Mouse (Mus musculus): Measurements from ENCODE around the gene Ifngr1.

Gene Ifngr1

DNA sequence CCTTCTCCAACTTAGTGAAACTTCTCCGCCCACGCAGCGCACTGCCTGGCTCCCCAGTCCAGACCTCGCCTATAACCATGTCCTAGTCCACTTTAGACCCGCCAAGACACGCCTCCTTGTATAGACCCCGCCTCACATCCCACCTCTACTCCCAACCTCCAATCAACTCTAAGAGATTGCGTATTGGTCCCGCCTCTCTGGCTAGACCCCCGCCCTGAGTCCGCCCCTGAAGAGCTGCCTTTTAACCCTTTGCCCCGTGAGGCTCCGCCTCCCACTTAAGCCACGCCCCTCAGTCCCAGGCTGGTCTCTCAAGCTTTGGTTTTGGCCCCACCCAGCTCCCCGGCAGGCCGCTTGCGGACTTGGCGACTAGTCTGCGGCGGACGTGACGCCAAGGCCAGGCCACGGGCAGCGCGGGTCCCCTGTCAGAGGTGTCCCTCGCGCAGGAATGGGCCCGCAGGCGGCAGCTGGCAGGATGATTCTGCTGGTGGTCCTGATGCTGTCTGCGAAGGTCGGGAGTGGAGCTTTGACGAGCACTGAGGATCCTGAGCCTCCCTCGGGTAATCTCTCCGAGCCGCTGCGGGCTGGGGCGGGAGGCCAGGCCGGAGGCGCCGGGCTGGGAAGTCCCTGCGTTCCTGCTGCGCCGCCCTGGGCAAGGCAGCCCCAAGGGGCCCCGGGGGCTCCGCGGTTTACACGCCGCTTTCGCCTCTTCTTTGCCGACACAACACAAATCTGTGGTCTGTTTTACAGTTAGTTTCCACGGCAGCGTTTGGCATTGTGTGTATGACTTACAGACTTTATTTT, at the start of gene Ifngr1:
Gene Ifngr1, plus strand, starts transcription at position 309 of the 801 bp plus-strand sequence.
- peak; percentile 96 to 99 for DNase-seq (ENCODE audit: low read depth in 2 of 2, low spot score in 2 of 2)

DNA sequence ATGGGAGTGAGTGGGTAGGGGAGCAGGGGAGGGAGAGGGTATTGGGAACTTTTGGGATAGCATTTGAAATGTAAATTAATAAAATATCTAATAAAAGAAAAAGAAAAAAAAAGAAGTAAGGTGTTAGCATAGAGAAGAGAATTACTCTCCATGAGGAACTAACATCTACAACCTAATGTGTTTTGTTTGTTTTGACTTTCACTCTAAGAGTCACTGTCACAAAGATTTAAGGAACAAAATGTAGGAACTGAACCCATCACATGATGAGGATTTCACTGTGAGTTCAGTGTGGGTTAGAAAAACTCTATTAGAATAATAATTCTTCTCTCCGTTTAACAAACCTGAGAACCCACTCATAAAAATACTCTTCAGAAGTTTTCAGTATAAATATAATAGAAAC, 44.9 kb upstream of the Ifngr1 start:
- DNase-seq (ENCODE audit: low read depth in 2 of 2, low spot score in 2 of 2), result no peak

DNA sequence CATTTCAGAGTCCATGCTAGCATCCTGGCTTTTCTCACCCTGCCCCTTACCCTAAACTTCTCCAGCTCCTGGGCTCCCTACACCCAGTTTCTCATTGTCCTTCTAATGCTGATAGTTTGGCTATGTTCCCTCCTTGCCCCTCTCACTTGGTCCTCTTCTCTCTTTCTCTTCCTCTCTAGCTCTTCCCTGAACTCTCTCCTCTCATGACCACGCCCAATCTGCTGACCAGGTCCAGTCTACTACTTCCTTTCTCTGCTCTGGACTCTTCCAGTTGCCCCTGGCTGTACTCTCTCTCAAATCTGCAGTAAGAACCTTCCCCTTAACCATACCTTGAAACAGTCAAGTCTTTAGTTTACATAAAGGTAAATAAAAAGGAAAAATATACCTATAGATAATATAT, 43.7 kb upstream of the Ifngr1 start:
- no peak for DNase-seq (ENCODE audit: low read depth in 2 of 2, low spot score in 2 of 2)

DNA sequence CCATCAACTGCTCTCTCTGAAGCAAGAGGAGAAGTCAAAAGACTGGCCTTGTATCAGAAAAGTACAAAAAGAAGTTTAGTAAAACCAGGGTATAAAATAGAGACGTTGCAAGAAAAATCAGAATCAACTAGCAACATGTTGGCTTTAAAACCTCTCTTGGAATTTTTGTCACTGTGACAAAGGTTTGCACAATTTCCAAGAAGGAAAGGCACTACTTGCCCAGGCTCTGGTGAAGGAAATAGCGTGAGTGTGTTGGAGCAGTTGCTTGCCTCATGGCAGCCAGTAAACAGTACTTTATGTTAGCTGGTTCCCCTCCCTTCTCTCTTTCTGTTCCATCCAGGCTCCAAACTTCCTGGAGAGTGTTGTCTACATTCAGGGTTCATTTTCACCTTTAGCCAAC, 43.3 kb upstream of the Ifngr1 start:
- DNase-seq (ENCODE audit: low read depth in 2 of 2, low spot score in 2 of 2), result no peak

DNA sequence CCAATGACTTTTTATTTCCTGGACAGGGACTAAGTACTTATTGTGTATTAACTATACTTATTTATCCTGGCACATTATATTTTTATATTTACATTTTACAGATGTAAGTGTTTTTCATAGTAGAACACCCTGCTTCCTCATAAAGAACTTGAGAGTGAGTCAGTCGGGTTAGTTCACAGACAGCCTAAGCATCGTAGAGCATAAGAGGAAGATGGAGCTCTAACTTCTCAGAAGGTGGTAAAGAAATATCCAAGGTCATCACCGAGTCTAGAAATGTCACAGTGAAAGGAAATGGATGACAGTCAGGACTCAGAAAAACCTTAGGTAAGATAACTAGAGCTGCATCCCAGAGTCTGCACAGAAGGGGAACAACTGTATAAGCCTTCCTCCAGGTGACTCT, 40.2 kb upstream of the Ifngr1 start:
- no peak for DNase-seq (ENCODE audit: low read depth in 2 of 2, low spot score in 2 of 2)

DNA sequence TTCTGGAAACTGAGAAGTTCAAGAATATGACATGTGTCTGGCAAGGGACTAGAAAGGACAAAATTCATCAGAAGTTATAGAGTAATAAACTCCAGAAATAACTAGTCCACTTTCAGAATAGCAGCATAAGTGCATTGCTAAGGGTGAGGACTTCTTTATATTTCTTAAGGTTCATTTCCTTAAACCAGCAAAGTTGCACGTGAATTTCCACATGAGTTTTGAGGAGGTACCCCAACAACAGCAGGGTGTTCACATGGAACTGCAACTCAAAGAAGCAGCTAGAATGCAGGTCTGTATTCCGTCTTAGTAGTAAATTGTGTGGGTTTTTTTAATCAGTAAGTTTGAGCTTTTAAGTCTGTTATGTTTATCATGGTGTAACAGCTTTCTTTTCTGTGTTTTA, 37.9 kb upstream of the Ifngr1 start:
- no peak for DNase-seq (ENCODE audit: low read depth in 2 of 2, low spot score in 2 of 2)

DNA sequence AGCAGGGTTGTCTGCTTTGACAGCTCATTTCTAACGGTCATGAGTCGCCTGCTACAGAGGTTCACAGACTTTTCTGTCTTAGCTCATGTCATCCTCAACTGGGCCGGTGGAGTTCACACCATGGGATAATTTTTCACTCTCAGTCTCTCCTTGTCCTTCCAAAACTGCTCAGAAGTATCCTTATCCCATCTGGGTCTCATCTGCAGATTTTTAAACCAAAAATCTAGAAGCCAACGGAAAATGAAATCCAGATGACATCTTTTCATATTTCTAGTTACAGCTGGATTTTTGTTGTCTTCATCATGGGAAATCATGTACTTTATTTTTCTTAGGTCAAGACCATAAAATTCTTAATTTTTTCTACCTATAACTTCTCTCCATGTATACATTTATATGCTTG, 34.1 kb upstream of the Ifngr1 start:
- DNase-seq (ENCODE audit: low read depth in 2 of 2, low spot score in 2 of 2), result no peak

DNA sequence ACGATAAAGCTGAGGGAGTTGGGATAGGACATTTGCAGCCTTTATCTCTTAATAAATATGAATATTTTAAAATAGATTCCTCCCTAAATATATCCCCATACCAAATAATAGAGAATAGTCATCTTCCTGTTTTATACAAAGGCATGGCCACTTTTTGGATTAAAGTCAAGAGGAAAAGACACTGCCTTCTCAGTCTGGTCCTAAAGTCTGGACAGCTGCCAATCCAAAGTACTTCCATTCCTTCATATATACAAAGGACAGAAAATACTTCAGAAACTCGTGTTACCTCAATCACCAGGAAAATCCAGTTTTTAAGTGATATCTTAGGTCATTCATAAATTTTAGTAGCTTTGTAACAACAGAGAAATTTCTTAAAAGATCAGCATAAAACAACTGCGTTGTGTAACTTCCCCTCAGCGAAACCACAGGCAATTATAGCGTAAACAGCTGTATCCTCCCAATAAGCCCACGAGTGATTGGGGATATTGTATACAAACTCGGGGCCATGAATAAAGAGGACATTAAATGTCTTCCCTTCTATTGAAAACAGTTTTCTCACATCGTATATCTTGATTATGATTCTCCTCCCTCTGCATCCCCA, 32.1 kb upstream of the Ifngr1 start:
- no peak for DNase-seq (ENCODE audit: low read depth in 2 of 2, low spot score in 2 of 2)

DNA sequence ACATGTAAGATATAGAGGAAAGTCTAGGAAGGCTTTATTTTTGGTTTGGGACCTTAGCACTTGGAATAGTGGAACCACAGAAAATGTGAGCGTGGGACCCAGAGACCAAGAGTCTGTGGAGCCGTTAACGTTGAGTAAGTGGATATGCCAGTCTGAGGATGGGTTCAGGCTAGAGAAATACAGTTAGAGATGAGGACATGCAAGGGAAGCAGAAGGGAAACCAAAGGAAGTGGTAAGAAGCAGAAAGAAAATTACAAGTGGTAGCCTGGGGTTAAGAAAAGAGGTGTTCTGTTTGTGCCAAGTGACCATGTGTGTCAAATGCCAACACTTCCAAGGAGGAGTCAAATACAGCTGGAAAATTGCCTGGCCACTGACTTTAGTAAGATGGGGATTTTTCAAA, 29.2 kb upstream of the Ifngr1 start:
- DNase-seq (ENCODE audit: low read depth in 2 of 2, low spot score in 2 of 2), result no peak

DNA sequence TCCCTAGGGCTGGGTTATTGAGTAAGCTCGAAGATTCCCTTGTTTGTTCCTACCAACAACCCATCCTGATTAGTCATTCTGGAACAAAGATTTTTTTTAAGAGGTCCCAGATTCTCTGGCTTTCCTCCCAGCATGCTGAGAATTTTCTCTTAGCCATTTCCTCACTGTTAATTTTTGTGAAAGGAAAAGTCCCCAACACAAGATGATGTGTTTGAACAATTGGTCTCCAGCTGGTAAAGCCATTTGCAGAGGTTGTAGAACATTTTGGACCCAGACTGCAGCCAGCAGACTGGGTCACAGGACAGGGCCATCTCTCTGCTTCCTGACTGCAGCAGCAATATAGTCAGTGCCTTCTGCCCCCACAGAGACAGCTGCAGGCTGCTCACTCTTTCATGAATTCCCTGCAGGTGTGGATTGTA, 28.3 kb upstream of the Ifngr1 start:
- no peak for DNase-seq (ENCODE audit: low read depth in 2 of 2, low spot score in 2 of 2)

DNA sequence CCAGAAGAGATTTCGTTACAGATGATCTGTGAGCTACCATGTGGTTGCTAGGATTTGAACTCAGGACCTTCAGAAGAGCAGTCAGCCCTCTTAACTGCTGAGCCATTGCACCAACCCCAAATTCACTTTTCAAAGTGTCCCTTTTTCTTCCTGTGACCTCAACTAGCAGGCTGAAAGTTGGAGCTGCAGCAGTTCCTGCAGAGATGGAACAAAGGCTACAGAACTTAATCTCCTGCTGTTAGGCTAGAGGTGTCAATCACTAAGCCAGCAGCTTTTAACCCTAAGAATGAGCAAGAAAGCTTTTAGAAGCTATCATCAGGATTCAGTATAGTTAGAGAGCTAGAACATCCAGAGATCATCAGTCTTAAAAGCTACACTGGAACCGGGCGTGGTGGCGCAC, 24.3 kb upstream of the Ifngr1 start:
- no peak for DNase-seq (ENCODE audit: low read depth in 2 of 2, low spot score in 2 of 2)

DNA sequence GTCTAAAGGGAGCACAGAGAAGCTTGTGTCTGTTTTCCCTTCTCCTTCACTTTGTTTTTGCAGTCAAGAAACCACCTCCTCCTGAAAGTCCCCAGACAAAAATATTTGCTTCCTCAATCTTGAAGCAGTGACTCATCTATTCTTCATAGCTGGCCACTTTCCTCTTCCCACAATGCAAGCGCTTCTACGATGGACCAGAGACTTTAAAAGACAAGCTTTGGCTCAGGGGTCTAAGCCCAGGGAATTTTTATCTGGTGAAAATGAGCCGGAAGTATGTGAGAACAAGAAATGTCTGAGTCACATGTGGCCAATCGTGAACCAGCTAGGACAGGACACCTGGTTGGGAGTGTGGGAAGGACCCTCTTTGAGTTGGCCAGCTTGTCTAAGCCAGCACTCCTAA, 21.5 kb upstream of the Ifngr1 start:
- no peak for DNase-seq (ENCODE audit: low read depth in 2 of 2, low spot score in 2 of 2)

DNA sequence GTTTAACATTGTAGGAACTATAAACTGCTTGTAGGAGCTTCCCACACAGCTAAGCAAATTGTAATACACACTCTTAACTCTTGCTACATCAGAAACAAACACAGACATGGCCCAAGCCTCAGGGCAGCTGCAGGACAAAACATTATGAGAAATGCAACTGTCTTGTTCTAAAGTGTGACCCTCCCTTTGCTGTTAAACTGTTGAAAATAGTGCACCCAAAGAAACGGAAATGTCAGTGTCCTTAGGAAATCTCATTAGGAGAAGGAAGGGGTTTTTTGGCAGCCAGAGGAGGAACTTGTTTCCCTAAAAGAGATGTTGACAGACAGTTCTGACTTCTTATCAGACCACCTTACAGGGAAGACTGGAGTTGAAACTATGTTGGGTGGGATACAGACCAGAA, 21.0 kb upstream of the Ifngr1 start:
- no peak for DNase-seq (ENCODE audit: low read depth in 2 of 2, low spot score in 2 of 2)

DNA sequence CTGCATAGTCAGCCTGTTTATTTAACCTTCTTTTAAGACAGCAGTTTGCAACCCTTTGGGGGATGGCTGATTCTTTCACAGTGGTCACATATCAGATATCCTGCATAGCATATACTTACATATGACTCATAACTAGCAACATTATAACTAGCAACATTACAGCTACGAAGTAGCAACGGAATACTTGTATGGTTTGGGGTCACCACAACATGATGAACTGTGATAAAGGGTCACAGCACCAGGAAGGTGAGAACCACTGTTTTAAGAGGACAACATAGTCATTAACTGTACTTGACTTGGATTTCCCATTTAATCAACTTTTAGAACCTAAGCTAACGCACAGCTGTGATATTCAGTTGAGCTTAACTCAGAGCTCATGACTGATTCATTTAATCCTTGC, 14.2 kb upstream of the Ifngr1 start:
- no peak for DNase-seq (ENCODE audit: low read depth in 2 of 2, low spot score in 2 of 2)

DNA sequence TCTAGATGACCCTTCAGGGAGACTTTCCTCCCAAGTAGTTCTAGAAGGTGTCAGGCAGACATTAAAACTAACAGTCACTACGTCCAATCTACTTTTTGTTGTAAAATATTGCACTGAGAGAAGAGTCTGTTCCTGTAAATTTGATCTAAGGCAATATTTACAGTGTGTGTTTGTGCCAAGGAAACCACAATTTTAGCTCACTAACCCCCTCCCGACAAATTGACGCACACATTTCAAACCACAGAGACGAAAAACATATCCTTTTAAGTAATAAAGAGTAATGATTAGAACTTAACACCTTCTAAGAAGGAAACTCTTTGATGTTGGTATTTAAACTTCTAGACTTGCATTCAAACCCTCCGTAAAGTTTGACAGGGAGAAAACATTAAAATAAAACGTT, 13.7 kb upstream of the Ifngr1 start:
- DNase-seq (ENCODE audit: low read depth in 2 of 2, low spot score in 2 of 2), result peak; percentile 61 to 77

DNA sequence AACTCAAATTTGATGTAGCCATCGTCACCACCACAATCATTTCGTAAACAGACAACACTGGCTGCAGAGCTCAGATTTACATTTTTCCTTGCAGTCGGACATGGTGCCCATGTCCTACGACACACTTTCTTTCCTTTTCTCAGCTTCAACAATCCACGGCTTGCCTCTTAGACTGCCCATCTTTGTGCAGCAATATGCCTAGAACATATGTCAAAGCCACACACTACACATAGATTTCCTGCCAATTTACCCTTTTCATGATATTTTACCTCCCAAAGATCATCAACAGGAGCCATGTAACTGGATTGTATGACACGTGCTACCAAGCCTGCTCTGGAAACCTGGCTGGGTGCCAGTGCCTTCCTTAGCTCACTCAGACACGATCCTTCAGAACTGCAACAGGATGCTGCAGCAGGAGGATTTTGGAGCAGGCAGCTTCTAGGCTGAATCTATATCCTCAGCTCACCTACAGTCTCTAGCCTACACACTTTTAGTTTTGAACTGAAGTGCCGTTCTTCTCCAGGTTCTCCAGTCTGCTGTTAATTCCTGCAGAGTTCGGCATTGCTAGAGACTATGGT, 13.3 kb upstream of the Ifngr1 start:
- DNase-seq (ENCODE audit: low read depth in 2 of 2, low spot score in 2 of 2), result peak in 1 of 2 experiments; percentile 45

DNA sequence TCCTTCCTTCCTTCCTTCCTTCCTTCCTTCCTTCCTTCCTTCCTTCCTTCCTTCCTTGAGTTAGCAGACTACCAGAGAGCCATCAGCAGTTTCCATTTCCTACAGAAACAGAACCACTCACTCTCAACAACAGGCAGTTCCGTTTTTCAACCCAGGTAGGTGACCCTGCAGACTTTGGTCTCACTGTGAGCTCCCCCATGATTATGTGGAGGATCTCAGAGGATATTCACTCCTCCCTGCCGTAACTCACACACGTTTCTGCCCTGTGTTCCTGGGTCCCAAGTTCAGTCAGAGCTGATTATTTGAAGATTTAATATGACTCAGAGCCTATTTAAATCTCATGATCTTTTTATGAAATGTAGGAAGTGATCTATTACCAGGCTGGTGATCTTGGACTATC, 11.1 kb upstream of the Ifngr1 start:
- no peak for DNase-seq (ENCODE audit: low read depth in 2 of 2, low spot score in 2 of 2)

DNA sequence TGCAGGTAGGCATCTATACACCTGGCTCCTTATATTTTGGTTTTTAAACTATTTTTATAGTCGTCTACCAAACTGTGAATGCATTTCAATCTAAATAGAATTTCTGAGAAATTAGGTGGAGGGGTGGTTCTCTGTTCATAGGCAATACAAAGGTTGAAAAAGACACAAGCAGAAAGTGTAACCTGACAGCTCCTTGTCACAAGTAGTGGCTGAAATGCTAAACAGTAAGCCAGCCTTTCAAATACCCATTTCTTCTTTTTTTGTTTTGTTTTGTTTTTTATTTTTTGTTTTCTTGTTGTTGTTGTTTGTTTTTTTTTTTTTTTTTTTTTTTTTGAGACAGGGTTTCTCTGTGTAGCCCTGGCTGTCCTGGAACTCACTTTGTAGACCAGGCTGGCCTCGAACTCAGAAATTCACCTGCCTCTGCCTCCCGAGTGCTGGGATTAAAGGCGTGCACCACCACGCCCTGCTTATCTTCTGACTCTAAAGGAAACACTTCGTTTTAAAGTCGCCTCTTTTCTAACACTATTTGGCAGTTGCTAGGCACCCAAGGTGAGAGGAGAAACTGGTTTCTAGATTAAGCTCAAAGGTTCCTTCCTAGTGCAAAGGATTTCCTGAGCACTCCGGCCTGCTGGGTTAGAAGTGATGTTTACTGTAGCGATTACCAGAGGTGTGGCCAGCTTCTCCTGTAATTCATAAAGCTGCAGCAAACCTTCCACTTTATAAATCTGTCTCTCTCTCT, 9.7 kb upstream of the Ifngr1 start:
- peak; percentile 60 to 72 for DNase-seq (ENCODE audit: low read depth in 2 of 2, low spot score in 2 of 2)

DNA sequence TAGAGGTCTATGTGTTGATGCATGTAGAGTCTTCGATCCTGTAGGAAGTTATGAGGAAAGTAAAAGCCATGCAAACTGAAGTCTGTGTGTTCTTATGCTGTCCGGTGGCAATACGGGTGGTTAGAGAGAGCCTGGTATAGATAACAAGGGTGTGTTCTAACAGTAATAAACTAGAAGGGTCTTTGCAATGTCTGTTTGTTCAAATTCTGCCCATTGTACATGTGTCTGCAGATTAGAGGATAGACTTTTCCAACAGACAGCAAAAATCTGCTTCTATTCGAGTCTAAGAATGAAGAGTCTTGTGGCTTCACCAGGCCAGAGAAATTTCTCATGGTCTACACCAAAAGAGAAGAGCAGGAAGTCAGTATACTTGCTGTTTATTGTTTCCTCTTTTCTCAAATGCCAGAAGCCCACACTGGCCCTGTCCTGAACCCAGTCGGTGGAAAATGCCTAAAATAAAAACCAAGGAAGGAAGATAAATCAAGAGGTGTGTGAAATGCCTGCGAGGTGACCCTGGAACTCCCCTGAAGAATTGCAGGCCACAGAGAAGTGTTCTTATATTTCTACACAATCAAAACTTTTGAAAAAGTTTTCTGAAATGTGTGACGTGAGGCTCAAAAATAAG, 8.8 kb upstream of the Ifngr1 start:
- no peak for DNase-seq (ENCODE audit: low read depth in 2 of 2, low spot score in 2 of 2)

DNA sequence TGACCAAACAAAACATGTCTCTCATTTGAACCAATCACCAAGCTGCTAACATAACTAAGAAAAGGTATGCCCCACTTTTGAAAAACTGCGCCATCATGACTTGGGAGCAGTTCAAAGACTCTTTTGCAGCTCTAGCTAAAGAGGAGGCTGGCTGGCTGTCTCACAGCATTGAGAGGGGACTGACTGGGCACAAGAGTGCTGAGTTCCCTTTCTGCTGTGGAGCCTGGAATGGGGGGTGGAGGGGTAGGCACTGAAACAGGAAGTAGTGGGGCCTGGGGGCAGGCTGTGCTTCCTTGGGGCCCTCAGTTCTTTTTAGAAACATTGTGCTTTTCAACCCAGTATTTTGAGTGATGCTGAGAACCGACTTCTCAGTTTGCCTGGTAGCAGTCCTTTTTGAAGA, 7.7 kb upstream of the Ifngr1 start:
- no peak for DNase-seq (ENCODE audit: low read depth in 2 of 2, low spot score in 2 of 2)

DNA sequence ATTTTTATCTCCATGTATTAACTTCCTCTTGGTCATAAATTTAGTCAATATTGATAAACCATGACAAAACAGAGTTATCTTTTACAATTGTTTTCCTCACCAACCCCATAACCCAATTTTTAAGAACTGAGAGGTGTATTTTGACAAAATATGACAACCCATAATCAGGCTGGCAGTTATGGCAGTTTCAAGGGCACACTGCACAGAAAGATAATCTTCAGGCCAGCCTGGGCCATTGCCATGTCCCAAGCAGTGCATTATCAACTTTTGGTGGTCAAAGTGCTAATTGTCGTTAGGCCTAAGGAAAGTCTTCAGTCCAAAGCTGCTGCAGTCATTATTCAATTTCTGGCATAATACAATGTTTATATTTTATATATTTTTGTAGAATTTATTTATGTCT, 6.9 kb upstream of the Ifngr1 start:
- DNase-seq (ENCODE audit: low read depth in 2 of 2, low spot score in 2 of 2), result no peak

DNA sequence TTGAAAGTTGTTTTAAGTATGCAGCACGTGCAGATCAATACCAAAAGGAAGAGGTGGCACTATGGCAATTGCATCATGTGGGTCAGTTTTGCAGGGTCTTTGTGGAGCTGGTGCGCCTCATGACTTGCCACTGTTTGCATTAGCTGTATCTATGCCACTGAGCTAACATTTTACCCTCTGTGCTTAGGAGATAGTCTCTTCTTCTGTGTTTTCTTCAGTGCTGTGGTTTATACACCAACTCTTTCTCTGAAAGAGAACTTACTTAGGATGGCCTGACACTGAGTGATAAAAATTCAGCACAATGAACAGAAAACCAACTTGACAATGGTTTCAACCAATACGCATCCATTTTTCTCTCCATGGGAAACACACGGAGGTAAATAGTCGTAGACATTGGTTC, 5.9 kb upstream of the Ifngr1 start:
- DNase-seq (ENCODE audit: low read depth in 2 of 2, low spot score in 2 of 2), result no peak

Measured in CD8-positive naive resting alpha-beta T cell, adult 2 months (primary cell).